Mouse (Mus musculus) testis, postnatal 14 days (tissue): ENCODE measurements around the gene Oxa1l.
"Not testable (repeated sequence)": the region's sequence is repeated elsewhere in the genome, so short reads cannot be mapped to it uniquely, and the experiment has no call there.

ENCODE experiments used
- DNase-seq: peaks from one replicate; pipeline ENCODE4 v3.0.0; 2021; ENCODE audit warnings: low spot score

Gene Oxa1l

GRCm38 (mm10) chr14:54360577-54361340 lies at the start of gene Oxa1l:
Oxa1l (plus strand) TSS chr14:54360834.
- DNase-seq: peak; percentile 95

- no peak for DNase-seq
Measured at GRCm38 (mm10) chr14:54311763-54312162, 48.9 kb upstream of the Oxa1l start.

GRCm38 (mm10) chr14:54321556-54322376 lies 38.9 kb upstream of the Oxa1l start:
- no peak for DNase-seq

GRCm38 (mm10) chr14:54324486-54324885 lies 36.1 kb upstream of the Oxa1l start:
- peak; percentile 63 for DNase-seq

- no peak for DNase-seq
Measured at GRCm38 (mm10) chr14:54328548-54328947, 32.1 kb upstream of the Oxa1l start.

- no peak for DNase-seq
Measured at GRCm38 (mm10) chr14:54329201-54329600, 31.4 kb upstream of the Oxa1l start.

GRCm38 (mm10) chr14:54331178-54331577 lies 29.5 kb upstream of the Oxa1l start:
- no peak for DNase-seq

- no peak for DNase-seq
Measured at GRCm38 (mm10) chr14:54332176-54333074, 28.2 kb upstream of the Oxa1l start.

GRCm38 (mm10) chr14:54333452-54334189 lies 27.0 kb upstream of the Oxa1l start:
- DNase-seq: peak; percentile 86

GRCm38 (mm10) chr14:54340836-54341235 lies 19.8 kb upstream of the Oxa1l start:
- DNase-seq: no peak

- DNase-seq: not testable (repeated sequence)
Measured at GRCm38 (mm10) chr14:54341807-54342206, 18.8 kb upstream of the Oxa1l start.

GRCm38 (mm10) chr14:54350773-54351541 lies 9.7 kb upstream of the Oxa1l start:
- not testable (repeated sequence) for DNase-seq

GRCm38 (mm10) chr14:54352314-54352713 lies 8.3 kb upstream of the Oxa1l start:
- no peak for DNase-seq

GRCm38 (mm10) chr14:54354406-54354805 lies 6.2 kb upstream of the Oxa1l start:
- no peak for DNase-seq

GRCm38 (mm10) chr14:54363156-54363555 lies 2.5 kb downstream of the Oxa1l start:
- no peak for DNase-seq

- DNase-seq: no peak
Measured at GRCm38 (mm10) chr14:54365026-54365645, 4.5 kb downstream of the Oxa1l start.

- DNase-seq: no peak
Measured at GRCm38 (mm10) chr14:54366581-54366980, 5.9 kb downstream of the Oxa1l start.

GRCm38 (mm10) chr14:54367429-54368060 lies 6.9 kb downstream of the Oxa1l start:
- peak; percentile 55 for DNase-seq

- DNase-seq: no peak
Measured at GRCm38 (mm10) chr14:54369372-54369771, 8.7 kb downstream of the Oxa1l start.

- no peak for DNase-seq
Measured at GRCm38 (mm10) chr14:54370595-54370994, 10.0 kb downstream of the Oxa1l start.
